Mouse (Mus musculus) testis, adult 2 months (tissue): Measurements from ENCODE around the gene Apbb1.

ENCODE experiments used
- CTCF ChIP-seq: fragments of 200-500 bp; IDR thresholded peaks from 2 replicates; pipeline ENCODE4 v1.5.1; 2012; ENCODE audit warnings: low read depth, mild to moderate bottlenecking, inconsistent platforms, low read length, moderate library complexity; ENCODE audit not compliant: control insufficient read depth, insufficient read depth, insufficient replicate concordance
- POLR2A ChIP-seq: fragments of 200-500 bp; IDR thresholded peaks from 2 replicates; pipeline ENCODE4 v1.6.1; 2012; ENCODE audit warnings: low read depth, mild to moderate bottlenecking, inconsistent platforms, low read length, moderate library complexity; ENCODE audit not compliant: control insufficient read depth

GRCm38 (mm10) chr7:105577377-105577871 lies 4.0 kb downstream of the Apbb1 start:
- TF ChIP-seq CTCF, result no peak
- TF ChIP-seq POLR2A, result no peak
